Mouse (Mus musculus) cerebellum, adult 11-12 months (tissue): ENCODE data around the gene Ptpn7.
A peak's percentile ranks its signal among the peaks of the same experiment; 100 is the strongest.

Experiments
- DNase-seq: peaks from one replicate; pipeline ENCODE4 v3.0.0; 2022

Gene Ptpn7

DNA sequence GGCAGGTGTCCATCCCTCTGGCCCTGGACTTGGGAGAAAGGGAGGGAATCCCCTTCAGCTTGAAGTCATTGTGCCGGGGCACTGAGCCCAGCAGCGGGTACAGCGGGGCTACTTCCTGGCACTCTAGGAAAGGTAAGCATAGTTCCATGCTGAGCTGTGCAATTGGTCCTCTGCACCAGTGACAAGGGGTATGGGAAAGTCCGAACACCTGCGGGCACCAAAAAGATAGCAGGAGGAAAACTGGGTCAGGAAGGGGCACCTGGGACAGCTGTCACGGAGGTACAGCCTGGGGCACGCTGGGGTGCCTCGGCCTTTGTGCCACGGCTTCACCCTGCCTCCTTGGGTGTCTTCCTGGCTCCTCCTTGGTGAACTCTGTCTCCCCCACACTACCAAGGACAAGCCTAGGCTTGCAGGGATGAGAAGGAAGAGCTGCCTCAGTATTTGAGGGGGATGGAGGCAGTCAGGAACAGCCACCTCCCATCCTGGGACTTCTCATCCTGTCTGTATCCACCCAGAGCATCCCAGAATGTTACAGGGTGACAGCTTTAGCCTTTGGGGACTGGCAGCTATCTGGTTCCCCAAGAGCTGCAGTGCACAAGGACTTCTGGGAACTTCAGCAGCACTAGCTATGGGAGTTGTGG lies 2.8 kb upstream of the Ptpn7 start:
- DNase-seq = no peak

DNA sequence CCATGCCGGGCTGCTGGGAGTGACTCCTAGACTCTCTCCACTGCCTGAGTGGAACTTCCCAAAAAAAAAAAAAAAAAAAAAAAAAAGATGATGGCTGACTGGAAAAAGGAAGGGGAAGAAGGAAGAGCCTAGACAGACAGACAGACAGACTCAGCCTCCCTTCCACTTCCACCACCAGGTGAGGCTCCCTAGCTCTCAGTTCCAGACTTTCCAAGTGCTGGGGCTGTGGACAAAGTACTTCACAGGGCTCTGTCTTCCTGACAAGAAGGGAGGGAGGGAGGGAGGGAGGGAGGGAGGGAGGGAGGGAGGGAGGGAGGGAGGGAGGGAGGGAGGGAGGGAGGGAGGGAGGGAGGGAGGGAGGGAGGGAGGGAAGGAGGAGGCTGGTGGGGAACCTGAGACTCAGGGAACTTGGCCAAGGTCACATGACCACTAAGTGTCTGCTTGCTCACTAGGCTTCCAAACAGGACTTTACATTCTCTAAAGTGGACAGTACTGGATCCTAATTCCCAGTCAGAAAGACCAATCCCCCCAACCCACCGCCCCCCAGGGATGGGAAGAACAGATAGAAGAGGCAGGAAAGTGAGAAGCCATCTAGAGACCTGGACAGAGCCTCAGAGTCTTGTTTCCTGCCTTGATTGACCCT lies 2.0 kb upstream of the Ptpn7 start:
- no peak for DNase-seq

DNA sequence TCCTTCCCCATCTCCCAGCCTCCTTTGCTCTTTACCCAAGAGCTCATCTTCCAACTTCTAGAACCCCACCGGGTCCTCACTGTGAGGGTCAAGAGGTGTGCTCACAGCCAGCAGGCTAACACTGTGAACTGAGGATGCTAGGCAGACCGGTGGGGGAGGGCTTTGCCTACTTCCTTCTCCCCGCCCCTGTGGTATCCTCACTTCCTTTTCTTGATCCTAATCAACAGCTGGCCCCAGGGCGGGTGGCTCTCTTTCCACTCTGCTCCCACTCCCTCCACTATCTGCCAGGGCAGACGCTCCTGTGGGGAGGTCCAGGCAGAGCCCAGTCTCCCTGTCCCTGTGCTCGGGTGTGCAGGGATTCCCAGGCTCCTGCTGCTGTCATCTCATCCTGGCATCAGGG lies 1.5 kb upstream of the Ptpn7 start:
- DNase-seq = no peak

DNA sequence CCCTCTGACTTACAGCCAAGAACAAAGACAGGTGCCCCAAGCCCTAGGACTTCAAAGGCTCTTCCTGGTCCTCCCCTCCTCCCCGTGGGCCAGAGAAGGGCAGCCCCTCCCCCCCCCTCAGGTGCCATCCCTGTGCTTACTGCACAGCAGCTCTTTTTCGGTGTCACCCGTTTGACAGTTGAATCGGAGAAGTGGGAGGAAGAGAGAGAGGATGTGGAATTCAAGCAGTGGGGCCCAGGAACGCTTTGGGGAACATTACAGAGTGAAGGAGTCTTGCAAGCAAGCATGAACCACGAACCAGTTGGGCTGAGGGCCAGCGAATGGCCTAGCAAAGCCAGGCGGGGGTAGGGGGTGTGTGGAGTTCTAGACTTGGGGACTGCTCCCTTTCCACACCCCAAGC lies 940 bp upstream of the Ptpn7 start:
- DNase-seq = no peak

DNA sequence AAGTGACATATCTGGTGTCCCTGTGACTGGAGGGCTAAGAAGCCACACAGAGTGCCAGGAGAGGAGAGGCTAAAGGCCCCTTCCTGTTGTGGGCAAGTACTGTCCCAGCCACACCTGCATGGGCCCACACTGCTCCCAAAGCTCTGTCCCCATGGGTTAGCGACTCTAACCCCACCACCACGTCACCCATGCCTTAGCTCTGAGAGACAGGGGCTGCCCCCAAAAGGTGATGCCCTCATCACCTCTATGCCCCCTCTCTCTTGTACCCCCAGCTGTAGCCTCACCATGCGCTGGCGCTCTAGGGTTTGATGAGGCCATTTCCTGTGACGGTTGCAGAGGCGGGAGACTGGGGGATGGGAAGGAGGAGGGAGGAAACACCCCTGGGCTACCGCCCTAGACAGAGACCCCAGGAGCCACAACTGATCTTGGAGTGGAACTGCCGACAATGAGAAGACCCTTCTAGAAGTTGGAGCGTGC lies 431 bp downstream of the Ptpn7 start:
- DNase-seq = no peak

DNA sequence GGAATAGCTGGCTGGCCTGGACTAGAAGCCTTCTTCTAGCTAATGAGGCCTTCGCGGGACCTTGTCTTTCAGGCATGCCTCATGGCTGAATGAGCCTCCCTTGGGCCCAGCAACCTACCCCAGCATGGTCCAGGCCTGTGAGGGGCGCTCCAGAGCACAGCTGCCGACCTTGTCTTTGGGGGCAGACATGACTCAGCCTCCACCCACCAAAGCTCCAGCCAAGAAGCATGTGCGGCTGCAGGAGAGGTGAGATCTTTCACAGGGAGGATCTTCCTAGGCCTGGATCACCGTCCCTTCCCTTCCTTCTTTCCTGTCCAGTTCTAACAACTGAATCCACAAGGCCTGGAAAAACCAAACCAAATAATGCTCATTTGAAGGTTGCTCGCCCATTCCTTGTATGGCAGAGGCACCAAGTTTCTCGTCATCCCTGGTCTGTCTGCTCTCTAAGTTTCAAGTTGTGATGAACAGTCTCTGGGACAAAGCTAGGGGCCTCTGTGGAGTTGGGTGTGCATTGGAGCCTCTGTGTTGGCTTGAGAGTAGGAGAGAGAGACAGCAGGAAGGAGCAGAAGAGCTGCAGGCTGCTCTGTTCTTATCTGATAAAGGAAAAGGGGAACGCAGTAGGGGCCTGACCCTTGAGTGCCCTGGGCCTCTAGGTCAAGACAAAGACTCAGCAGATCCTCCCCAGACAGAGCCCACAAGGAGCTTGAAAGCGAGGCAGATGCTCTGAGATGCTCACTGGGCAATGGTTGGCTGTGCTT lies 1.4 kb downstream of the Ptpn7 start:
- no peak for DNase-seq

DNA sequence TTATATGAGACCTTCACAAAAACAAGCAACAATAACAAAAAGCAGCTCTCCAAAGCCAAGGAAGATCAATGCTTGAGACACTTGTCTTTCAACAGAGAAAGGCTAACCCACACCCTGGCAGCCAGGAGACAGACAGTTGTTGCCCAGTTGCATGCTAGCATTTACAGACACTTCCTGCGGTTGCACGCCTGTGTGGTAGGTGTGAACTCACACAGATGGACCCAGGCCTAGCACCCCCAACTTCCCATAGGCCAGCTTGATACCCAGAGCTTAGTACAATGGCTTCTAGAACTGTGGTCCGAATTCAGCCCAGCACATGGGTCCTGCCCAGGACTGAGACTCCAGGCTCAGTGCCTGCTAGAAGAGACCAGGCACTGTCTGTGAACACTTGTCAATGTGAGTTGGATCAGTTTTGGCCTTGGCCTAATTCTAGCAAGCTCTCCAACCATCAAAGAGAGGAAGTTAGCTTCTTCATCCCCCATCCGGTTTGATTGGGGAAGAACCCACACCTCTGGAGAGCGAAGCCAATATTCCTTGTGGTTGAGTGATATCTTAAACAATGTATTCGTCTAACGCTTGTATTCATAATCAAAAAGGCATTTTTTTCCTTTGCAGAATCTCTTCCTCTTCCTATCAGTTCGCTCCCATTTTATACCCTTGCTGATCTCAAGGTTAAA lies 2.7 kb downstream of the Ptpn7 start:
- no peak for DNase-seq

DNA sequence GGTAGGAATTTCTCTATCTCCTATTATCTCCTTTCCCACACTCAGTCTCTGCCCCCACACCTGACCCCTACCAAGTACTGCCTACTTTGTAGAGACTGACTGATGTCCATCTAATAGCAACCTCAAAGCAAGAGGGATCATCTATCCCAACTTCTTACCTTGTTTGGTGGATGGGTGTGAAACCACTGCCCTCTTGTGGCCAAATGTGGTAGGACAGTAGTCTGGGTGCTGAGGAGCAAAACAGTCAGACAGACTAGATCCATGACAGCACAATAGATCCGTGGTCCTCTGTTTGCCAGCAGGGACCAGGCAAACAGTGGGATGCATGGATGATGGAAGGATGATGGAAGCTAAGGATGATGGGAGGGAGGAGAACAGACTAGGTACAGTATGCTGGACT lies 4.0 kb downstream of the Ptpn7 start:
- no peak for DNase-seq

DNA sequence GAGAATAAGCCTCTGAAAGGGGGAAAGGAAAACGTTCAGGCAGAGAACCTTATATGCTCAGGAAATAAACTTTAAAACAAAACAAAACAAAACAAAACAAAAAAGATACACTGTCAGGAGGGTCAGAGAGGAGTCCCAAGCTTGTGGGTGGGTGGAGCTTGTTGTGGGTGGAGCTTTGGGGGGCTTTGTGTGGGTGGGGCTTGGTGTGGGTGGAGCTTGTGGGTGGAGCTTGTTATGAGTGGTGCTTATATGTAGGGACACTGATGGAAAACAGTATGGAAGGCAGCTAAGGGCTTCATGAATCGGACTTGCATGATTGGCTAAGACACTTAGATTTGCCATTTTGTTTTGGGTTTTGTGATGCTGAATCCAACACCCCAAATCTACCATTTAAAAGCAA lies 7.4 kb downstream of the Ptpn7 start:
- no peak for DNase-seq

DNA sequence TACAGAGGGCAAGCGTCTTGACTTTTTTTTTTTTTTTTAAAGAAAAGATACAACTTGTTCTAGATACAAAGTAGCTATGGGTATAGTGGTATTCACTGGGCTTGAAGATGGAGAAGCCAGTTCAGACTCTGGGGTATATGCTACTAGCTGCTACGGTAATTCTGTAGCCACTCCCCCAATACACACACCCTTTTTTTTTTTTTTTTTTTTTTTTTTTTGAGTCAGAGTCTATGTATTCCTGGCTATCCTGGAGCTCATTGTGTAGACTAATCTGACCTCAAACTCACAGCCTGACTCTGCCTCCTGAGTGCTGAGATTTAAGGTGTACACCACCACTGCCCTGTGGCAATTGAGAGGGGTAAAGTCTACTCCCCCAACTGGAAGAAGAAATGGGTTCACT lies 10.0 kb downstream of the Ptpn7 start:
- DNase-seq = no peak

DNA sequence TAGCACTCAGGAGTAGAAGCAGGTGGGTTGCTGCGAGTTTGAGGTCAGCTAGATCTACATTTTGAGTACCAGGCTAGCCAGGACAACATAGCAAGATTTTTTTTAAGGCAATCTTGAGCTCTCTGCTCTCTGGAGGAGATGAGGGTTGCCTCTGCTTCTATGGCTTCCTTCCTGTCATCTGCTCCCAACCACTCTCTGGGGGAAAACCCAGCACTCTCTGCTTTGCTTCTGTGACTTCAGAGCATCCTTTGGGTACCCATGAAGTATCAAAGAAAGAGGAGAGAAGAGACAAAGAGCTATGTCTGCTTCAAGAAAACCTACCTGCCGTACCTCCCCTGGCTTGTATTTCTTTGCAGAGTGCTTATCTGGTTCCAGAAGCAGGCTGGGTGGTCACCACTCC lies 11.4 kb downstream of the Ptpn7 start:
- DNase-seq = no peak

DNA sequence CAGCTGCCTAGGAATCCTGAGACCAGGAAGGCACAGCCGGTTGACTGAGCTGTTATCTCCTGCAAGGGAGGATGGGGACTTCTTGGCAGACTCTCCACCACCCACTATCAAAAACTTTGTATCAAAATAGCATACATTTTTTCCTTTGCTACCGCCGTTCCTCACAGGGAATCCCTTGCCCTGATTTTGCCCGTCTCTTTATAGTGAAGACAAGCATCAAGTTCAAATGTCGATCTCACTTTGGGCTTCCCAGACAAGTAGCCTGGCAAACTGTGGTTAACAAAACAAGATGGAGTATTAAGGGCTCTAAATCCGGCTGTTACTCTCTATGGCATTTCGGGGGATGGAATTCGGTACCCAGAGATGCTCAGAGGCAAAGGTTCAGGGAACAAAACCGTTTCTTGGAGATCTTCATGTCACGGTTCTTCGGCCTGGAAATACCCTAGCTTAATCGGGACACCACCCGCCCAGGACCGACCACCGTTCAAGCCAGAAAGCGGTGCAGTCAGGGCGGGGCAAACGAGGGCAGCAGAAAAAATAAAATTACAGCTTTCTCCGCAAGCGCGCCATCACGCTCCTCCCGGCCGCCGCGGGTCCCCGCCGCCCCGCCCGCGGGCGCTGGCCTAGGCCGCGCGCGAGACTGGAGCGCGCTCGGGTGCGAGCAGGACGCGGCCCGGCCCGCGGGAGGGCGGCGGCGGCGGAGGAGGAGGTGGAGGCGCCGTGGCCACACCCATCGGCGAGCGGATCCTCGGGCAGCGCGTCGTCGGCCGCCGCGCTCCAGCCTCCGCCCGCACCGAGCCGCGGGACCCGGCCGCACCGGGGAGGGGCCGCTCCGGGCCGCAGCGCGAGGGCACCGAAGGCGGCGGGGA lies 13.8 kb downstream of the Ptpn7 start, which contains the start of gene Arl8a:
Arl8a (plus strand) TSS at position 748 of the 869 bp plus-strand sequence.
- peak; percentile 90 for DNase-seq

DNA sequence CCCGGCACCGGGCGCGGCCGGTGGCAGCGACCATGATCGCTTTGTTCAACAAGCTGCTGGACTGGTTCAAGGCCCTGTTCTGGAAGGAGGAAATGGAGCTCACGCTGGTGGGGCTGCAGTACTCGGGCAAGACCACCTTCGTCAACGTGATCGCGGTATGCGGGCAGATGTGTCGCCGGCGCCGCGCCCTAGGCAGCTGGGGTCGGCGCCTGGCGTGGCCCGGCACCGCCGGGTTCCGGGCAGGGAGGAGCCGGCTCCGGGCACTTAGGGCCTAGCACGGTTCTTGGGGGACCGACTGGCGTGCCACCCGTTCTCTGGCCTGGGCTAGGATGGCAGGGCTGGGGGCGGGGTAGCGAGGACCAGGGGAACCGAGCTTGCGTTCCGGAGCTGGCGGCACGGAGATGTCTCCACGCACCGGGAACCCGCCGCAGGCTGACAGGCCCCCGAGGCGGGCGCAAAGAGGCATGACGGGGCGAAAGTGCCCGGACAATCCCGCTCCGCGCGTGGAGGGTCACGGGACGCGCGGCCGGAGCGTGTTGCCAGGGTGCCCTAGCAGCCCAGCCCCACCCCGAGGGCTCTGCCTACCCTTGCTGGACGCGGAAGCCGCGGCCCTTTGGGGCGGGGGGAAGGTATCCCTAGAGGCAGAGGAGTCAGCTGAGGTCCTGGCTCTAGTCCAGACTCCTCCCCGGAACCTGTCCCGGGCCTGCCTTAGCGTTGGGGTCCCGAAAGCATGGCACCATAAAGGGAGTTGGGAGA lies 14.6 kb downstream of the Ptpn7 start:
- DNase-seq = peak; percentile 87

DNA sequence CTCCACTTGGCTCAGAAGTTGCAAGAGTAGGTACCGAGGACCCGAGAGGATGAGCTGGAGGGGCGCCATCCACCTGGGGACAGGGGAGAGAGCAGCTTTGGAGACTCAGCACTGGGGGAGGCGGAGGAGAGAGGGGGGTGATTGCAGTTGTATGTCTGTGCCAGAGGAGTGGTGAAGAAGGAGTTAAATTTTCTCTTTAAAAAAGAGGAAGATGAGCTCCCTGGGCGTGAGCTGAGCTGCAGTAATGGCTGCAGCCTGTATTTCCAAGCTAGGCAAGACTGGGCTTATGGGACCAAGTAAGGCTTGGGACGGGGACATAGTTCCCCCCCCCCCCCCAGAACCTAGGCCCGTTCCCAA lies 15.2 kb downstream of the Ptpn7 start:
- no peak for DNase-seq

DNA sequence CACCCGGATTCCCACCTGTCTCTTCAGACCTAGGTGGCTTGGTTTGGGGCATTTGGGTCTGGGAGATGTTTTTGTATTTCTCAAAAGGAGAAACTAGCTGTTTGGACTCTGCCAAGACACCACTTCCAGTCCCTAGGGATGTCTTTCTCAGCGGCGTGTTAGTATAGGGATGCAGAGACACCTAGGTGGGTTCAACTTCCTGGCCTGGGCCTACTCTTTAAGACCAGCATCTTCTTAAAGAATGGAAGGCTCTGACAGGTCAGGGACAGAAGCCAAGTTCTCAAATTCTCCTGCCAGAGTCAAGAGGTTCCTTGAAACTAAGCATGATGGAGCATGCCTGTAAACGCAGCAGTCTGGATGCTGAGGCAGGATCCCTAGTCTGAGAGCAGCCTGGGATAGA lies 16.0 kb downstream of the Ptpn7 start:
- no peak for DNase-seq

DNA sequence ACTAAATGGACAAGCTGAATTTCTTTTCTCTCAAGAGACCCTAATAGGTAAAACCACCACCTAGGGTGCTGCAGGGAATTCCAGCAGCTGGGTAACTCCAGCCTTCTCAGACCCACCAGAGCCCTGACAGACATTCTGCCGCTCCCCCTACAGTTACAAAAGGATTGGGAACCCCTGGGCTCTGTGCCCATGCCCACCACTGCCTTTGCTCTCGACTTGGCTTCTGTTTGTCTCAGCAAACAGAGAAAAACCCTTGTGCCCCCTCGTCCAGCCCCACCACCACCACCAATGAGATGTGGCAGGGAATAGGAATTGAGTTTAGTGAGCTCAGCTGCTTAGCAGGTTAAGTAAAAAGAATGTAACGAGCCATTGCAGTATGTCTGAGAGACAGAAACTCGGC lies 16.5 kb downstream of the Ptpn7 start:
- peak; percentile 48 for DNase-seq

DNA sequence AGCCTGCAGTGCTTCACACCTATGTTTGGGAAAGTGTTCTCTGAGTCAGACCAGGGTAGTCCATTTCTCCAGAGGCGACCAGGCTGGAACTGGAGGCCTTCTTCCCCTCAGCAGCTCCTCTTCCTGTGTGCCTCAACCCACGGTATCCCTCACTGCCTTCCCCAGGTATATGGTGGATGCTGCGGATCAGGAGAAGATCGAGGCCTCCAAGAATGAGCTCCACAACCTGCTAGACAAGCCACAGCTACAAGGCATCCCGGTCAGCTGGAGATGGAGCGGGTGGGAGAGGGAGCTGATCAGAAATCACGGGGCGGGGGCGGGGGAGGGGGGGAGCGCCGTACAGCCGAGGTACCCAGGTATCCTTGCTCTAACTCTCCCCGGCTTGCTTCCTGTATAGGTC lies 21.5 kb downstream of the Ptpn7 start:
- DNase-seq = no peak

DNA sequence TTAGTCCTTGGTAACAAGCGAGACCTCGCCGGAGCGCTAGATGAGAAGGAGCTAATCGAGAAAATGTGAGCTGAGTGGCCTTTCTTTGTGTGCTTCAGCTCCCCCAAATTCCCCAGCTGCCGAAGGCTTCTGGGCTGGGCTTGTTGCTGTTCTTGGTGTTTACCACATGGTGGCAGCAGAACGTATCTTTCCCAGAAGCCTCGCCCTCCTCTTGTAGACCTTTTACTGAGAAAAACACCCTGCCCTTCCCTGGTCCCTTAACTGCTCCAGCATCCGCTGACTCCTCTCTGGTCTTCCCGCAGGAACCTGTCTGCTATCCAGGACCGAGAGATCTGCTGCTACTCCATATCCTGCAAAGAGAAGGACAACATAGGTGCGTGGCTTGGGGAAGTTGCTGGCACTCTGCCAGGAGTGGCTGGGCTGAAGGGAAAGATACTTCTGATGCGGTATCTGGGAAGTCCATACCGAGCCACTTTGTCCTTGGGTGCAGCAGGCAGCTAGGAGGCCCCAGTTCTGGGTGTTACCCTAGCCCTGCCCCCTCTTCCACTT lies 22.0 kb downstream of the Ptpn7 start:
- peak; percentile 82 for DNase-seq

DNA sequence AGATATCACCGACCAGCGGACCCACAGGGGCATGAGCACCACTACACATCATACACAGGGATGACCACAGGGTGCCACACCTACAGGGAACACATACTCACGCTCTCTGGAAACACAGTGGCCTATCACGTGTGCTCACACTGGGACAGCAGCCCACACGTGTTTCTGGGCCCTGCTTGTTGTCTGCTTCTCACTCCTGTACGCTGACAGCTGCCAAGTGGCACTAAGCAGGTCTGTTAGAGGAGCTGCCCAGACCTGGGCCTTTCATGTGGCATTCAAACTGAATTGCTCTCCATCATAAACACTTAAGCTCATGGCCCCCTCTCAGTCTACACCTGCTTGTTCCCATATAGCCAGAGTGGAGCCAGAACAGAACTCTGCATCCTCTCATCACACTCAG lies 23.8 kb downstream of the Ptpn7 start:
- DNase-seq = no peak

DNA sequence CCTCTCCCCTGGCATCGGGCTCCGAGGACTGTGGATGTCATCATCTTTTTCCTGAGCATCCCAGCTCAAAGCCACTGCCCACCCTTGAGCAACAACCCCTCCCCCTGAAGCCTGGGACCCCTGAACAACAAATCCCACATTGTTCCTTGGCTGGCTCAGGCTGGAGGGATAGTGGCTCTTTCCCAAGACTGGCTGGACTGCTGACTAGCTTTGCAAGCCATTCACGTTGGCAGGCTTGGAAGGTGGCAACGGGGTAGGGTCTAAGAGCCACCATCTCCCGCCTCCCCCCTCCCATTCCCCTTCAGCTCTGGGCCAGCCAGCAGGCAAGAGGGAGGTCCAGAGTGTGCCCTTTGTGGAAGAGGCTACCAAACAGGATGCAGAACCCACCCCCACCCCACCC lies 26.1 kb downstream of the Ptpn7 start:
- peak; percentile 55 for DNase-seq

DNA sequence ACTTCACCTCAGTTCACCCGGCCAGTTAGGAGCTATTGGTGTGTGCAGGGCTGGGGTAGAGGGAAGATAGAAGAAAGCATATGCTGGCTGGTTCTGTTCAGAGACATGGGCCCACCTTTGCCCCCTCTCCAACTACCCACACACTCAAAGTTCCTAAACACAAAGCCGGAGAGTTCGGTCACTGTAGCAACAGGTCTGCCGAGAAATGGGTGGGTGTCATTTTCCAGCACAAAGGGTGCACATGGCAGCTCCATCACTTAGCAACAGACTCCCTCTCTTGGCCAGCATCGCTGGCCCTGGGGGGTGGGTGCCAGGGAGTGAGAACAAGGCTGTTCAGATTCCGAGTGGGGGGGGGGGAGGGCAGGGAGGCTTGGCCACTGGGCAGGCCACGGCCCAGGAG lies 26.6 kb downstream of the Ptpn7 start:
- DNase-seq = peak; percentile 49
